Mouse (Mus musculus) cerebellum, adult 2 months (tissue): ENCODE results near the gene Tpk1. TPM values are rescaled to one million over a fixed set of nuclear protein-coding genes. Genes with fewer than 3 reads are reported as not detected.

ENCODE experiments used
- DNase-seq, 2 experiments: peaks; one replicate each; pipeline ENCODE4 v3.0.0; 2021
- H3K27ac ChIP-seq: fragments of 200-500 bp; 2 replicates; pipeline ENCODE4 v1.5.1; 2012; ENCODE audit warnings: low read length, control low read depth, inconsistent platforms; ENCODE audit not compliant: insufficient read depth
- H3K27me3 ChIP-seq: fragments of 200-500 bp; 2 replicates; pipeline ENCODE4 v1.6.1; 2012; ENCODE audit warnings: inconsistent platforms, mild to moderate bottlenecking, low read length, moderate library complexity; ENCODE audit not compliant: control insufficient read depth, insufficient read depth
- H3K4me1 ChIP-seq: fragments of 200-500 bp; 2 replicates; pipeline ENCODE4 v1.6.1; 2011; ENCODE audit warnings: low read length; ENCODE audit not compliant: control insufficient read depth, insufficient read depth
- H3K4me3 ChIP-seq: fragments of 200-500 bp; replicated peaks from 2 replicates; pipeline ENCODE3; 2011; ENCODE audit warnings: mild to moderate bottlenecking, low read depth, low read length, control low read depth; ENCODE audit not compliant: insufficient read depth
- CTCF ChIP-seq: fragments of 200-500 bp; IDR thresholded peaks from 2 replicates; pipeline ENCODE4 v1.5.1; 2011; ENCODE audit warnings: low read depth, mild to moderate bottlenecking, control low read depth, low read length, moderate library complexity, borderline replicate concordance; ENCODE audit not compliant: insufficient read depth
- POLR2A ChIP-seq: fragments of 200-500 bp; IDR thresholded peaks from 2 replicates; pipeline ENCODE4 v1.6.1; 2011; ENCODE audit warnings: low read length, control low read depth, borderline replicate concordance; ENCODE audit not compliant: insufficient read depth
- WGBS: fragments of 180-500 bp; shearing (Covaris S2); methylation state at CpG from one replicate; pipeline ENCODE4 v1.1.7; 2018; 5-methylcytosine and 5-hydroxymethylcytosine counted together
- polyA plus RNA-seq: library from polyadenylated mRNA; depleted of rRNA; stranded (reverse); fragments of >200 nt; gene quantifications from 2 replicates; pipeline ENCODE4 v1.2.3, GENCODE M21; 2012

Gene Tpk1
- polyA plus RNA-seq, 1 experiment, result 5.0 TPM

DNA sequence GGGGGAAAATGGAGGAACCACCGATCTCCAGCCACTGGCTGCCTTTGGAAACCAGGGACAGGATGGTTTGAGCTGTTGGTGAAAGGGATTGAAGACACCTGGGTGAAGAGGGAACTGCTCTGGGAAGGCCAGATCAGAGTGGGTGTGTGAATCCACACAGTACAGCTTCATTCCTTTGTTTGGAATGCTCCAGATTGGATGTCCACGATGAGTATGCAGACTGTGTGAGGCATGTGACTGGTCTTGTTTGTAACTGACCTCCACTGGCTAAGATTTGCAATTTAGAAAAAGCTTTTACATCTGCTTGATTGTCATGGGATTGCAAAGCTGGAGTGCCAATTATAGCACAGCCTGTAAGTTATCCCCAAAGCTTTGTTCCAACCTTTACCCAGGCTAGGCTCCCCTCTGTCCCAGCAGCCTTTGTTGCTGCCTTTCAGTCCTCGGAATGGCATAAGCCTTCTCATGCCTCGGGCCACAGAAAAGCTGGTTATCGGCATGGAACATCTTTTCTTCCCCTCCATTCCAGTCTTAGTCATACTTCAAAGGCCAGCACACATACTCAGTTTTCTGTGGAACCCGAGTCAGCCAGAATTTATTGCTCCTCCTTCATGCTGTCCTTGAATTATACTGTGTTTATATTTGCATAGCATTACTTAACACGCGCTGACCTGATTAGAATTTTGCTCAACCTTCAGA, 353.0 kb downstream of the Tpk1 start:
- Histone ChIP-seq H3K4me1 (no peaks in the 10 kb centered on the region), H3K4me3 (no peak overlapping the region), H3K27ac (no peak overlapping the region), H3K27me3 (no peaks in the 10 kb centered on the region)
- TF ChIP-seq POLR2A, result no peak
- TF ChIP-seq CTCF, result no peak
- no peak for DNase-seq
- WGBS, result 66% methylated on average over 8 of the region's 8 CpGs

DNA sequence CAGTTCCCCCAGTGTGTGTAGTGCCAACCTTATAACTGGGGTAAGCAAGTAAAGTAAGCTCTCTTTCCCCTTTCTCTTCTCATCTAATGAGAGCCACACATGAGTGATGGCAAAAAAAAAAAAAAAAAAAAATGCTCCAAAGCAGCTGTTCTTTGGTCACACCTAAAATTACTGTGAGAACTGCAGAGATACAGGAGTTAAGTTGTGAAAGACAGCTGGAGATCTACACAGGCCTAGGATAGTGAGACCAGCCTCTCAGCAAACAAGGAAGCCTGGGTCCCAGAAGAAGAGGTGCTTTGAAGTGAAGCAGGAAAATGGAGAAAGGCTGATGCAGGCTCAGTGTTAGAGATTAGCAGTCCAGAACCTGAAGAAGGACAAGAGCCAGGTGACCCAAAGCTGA, 353.5 kb downstream of the Tpk1 start:
- H3K4me1 ChIP-seq, result no peaks in the 10 kb centered on the region
- TF ChIP-seq CTCF, result no peak
- no peak for TF ChIP-seq POLR2A
- H3K27ac ChIP-seq, result no peak overlapping the region
- no peaks in the 10 kb centered on the region for H3K27me3 ChIP-seq
- no peak overlapping the region for H3K4me3 ChIP-seq
- DNase-seq, result no peak

DNA sequence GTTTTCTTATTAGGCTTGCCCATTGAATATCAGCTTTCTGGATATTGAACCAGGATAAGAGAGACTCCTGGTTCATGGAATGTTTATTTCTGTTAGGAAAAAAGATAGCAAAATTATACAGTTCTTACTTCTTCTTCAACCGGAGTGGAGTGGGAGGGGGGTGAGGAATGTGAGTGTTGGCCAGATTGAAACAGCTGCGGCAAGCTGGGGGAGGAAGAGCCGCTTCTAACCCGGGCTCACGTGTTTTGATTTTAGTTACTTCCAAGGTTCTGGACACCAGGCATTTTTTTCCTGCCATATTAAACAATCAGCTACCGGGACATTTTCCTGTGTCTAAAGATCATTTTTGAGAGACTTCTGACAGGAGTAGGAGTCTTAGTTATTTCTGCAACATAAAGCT, 356.0 kb downstream of the Tpk1 start:
- no peak for DNase-seq
- H3K4me3 ChIP-seq, result no peak overlapping the region
- no peak for TF ChIP-seq POLR2A
- TF ChIP-seq CTCF, result no peak
- H3K4me1 ChIP-seq, result no peaks in the 10 kb centered on the region
- WGBS, result 70% methylated on average over 6 of the region's 6 CpGs
- no peaks in the 10 kb centered on the region for H3K27me3 ChIP-seq
- no peak overlapping the region for H3K27ac ChIP-seq

- Histone ChIP-seq H3K4me1 (no peaks in the 10 kb centered on the region), H3K27me3 (no peaks in the 10 kb centered on the region), H3K27ac (no peak within 1 kb of the TSS), H3K4me3 (no peak within 1 kb of the TSS)
- DNase-seq, result no peak
- no peak for TF ChIP-seq CTCF
- TF ChIP-seq POLR2A, result no peak
- WGBS, result 74% methylated on average over 16 of the region's 16 CpGs
Observed at GRCm38 (mm10) chr6:43309454-43309853, 356.6 kb downstream of the Tpk1 start, which contains the start of gene Nobox. Gene Nobox (minus strand): TSS chr6:43309554.

DNA sequence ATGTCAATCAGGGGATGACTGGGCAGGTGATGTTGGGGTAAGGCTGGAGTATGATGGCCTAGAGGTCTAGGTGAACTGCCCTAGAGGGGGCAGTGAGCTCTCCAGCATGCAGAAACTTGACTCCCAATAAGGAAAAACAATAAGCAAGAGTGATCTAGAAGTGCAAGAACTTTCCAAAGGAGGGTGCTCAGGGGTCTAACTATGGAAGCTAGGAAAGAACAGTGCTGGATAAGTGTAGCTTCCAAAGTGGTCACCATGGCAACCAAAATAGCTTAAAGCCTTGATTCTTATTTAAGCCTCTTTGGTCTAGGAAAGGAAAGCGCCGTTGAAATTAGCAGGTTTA, 368.6 kb downstream of the Tpk1 start:
- peaks cover 15% of the 10 kb centered on the region; the same call in 1 of the 2 replicates for H3K4me1 ChIP-seq
- no peak for TF ChIP-seq POLR2A
- no peak for TF ChIP-seq CTCF
- no peaks in the 10 kb centered on the region for H3K27me3 ChIP-seq
- DNase-seq, result peak in 1 of 2 experiments; percentile 32
- no peak overlapping the region for H3K27ac ChIP-seq
- H3K4me3 ChIP-seq, result no peak overlapping the region
- 28% methylated on average over 2 of the region's 2 CpGs for WGBS

DNA sequence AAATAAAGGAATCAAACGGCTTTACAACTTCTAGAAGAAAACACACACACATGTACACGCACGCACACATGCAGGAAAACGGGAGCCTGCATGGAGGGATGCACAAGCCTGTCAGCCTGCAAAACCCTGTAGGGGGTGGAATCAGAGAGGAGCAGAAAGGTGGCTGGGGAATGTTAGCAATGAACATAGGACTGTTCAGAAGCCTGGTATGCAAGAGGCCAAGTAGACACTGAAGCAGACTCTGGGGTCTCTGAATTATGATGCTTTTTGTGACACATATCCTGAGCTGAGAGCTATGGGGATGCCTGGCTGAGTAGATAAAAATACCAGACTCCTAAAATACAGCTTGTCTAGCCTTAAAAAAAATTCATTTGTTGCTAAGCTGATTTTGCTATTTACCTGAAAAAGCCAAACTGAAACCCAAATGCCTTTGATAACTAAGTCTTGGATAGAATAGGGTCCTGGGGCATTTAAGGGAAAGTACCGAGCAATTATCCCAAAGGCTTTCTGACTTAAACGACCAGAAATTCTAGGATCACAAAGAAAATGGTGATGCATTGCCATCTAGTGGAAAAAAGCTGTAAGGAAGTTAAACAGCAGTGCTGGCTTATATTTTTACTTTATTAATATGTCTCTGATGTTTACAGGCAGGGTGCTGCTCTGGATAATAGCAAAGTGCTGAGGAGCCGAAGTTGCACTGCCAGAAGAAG, 369.1 kb downstream of the Tpk1 start:
- Histone ChIP-seq H3K27me3 (no peaks in the 10 kb centered on the region), H3K27ac (peak overlapping the region; percentile 43; the same call in 1 of the 2 replicates), H3K4me1 (peaks cover 16% of the 10 kb centered on the region; the same call in 1 of the 2 replicates), H3K4me3 (no peak overlapping the region)
- 9% methylated on average over 7 of the region's 7 CpGs for WGBS
- TF ChIP-seq POLR2A (no peak), CTCF (peak; percentile 35; the same call in 1 of the 2 replicates)
- DNase-seq, result peak; percentile 53 to 61

DNA sequence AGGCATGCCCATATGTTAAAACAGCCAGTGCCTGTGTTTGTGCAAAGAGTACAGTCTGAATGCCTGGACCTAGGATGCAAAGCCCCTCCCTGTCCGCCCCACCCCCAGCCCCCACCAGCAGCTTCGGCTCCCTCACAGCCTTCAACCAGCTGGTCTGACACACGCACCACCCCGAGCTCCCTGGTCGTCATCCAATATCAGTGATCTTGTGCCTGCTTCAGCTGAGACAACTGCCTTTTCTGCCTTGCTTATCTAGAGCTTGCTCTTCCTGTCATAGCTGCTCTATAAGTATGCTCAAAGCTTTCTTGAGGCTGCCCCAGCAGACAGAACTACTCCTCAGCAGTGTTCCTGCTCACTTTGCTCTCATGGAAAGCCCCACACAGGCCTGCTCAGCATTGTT, 370.2 kb downstream of the Tpk1 start:
- DNase-seq, result peak; percentile 48 to 56
- Histone ChIP-seq H3K4me3 (no peak overlapping the region), H3K27me3 (no peaks in the 10 kb centered on the region), H3K4me1 (peaks cover 16% of the 10 kb centered on the region; the same call in 1 of the 2 replicates), H3K27ac (peak overlapping the region; percentile 76; the same call in 1 of the 2 replicates)
- WGBS, result 5% methylated on average over 5 of the region's 5 CpGs
- no peak for TF ChIP-seq CTCF
- TF ChIP-seq POLR2A, result no peak
